Mouse (Mus musculus): Measurements from ENCODE around the gene Ccnb1. TPM values are rescaled to one million over a fixed set of nuclear protein-coding genes. Genes with fewer than 3 reads are reported as not detected.

Gene Ccnb1
- 48.4 and 102 TPM in 2 replicates for polyA plus RNA-seq (2012; rRNA removed)

GRCm38 (mm10) chr13:100786414-100786867 is at the start of gene Ccnb1:
Gene Ccnb1 (minus strand): TSS chr13:100786570.
- TF ChIP-seq CTCF (IDR thresholded peaks at IDR 0.05; ENCODE audit: borderline replicate concordance, extremely low read depth, insufficient read depth, insufficient read length) (no peak), POLR2A (IDR thresholded peaks at IDR 0.05; ENCODE audit: borderline replicate concordance, extremely low read depth, insufficient read depth, insufficient read length, poor library complexity, severe bottlenecking) (peak; percentile 56; the same call in 1 of the 2 replicates)
- DNase-seq (ENCODE audit: low read depth) = peak; percentile 98

- no peak for DNase-seq (ENCODE audit: low read depth)
- no peak for TF ChIP-seq POLR2A (IDR thresholded peaks at IDR 0.05; ENCODE audit: borderline replicate concordance, extremely low read depth, insufficient read depth, insufficient read length, poor library complexity, severe bottlenecking)
- TF ChIP-seq CTCF (IDR thresholded peaks at IDR 0.05; ENCODE audit: borderline replicate concordance, extremely low read depth, insufficient read depth, insufficient read length) = no peak
Measured at GRCm38 (mm10) chr13:100834777-100835176, 48.4 kb upstream of the Ccnb1 start.

GRCm38 (mm10) chr13:100833640-100834002 is 47.3 kb upstream of the Ccnb1 start:
- TF ChIP-seq POLR2A (IDR thresholded peaks at IDR 0.05; ENCODE audit: borderline replicate concordance, extremely low read depth, insufficient read depth, insufficient read length, poor library complexity, severe bottlenecking) = no peak
- TF ChIP-seq CTCF (IDR thresholded peaks at IDR 0.05; ENCODE audit: borderline replicate concordance, extremely low read depth, insufficient read depth, insufficient read length) = no peak
- no peak for DNase-seq (ENCODE audit: low read depth)

GRCm38 (mm10) chr13:100832741-100833639 is 46.6 kb upstream of the Ccnb1 start, which contains the start of gene Slc30a5:
Gene Slc30a5 (minus strand): TSS chr13:100833427.
- TF ChIP-seq CTCF (IDR thresholded peaks at IDR 0.05; ENCODE audit: borderline replicate concordance, extremely low read depth, insufficient read depth, insufficient read length) (peak; percentile 83), POLR2A (IDR thresholded peaks at IDR 0.05; ENCODE audit: borderline replicate concordance, extremely low read depth, insufficient read depth, insufficient read length, poor library complexity, severe bottlenecking) (peak; percentile 91)
- DNase-seq (ENCODE audit: low read depth) = peak; percentile 100

GRCm38 (mm10) chr13:100832188-100832587 is 45.8 kb upstream of the Ccnb1 start:
- DNase-seq (ENCODE audit: low read depth) = no peak
- TF ChIP-seq POLR2A (IDR thresholded peaks at IDR 0.05; ENCODE audit: borderline replicate concordance, extremely low read depth, insufficient read depth, insufficient read length, poor library complexity, severe bottlenecking) (no peak), CTCF (IDR thresholded peaks at IDR 0.05; ENCODE audit: borderline replicate concordance, extremely low read depth, insufficient read depth, insufficient read length) (no peak)

- no peak for TF ChIP-seq POLR2A (IDR thresholded peaks at IDR 0.05; ENCODE audit: borderline replicate concordance, extremely low read depth, insufficient read depth, insufficient read length, poor library complexity, severe bottlenecking)
- TF ChIP-seq CTCF (IDR thresholded peaks at IDR 0.05; ENCODE audit: borderline replicate concordance, extremely low read depth, insufficient read depth, insufficient read length) = no peak
- DNase-seq (ENCODE audit: low read depth) = no peak
Measured at GRCm38 (mm10) chr13:100831123-100831522, 44.8 kb upstream of the Ccnb1 start.

GRCm38 (mm10) chr13:100825627-100826410 is 39.4 kb upstream of the Ccnb1 start:
- TF ChIP-seq POLR2A (IDR thresholded peaks at IDR 0.05; ENCODE audit: borderline replicate concordance, extremely low read depth, insufficient read depth, insufficient read length, poor library complexity, severe bottlenecking) (no peak), CTCF (IDR thresholded peaks at IDR 0.05; ENCODE audit: borderline replicate concordance, extremely low read depth, insufficient read depth, insufficient read length) (no peak)
- no peak for DNase-seq (ENCODE audit: low read depth)

GRCm38 (mm10) chr13:100824916-100825315 is 38.5 kb upstream of the Ccnb1 start:
- no peak for DNase-seq (ENCODE audit: low read depth)
- no peak for TF ChIP-seq POLR2A (IDR thresholded peaks at IDR 0.05; ENCODE audit: borderline replicate concordance, extremely low read depth, insufficient read depth, insufficient read length, poor library complexity, severe bottlenecking)
- no peak for TF ChIP-seq CTCF (IDR thresholded peaks at IDR 0.05; ENCODE audit: borderline replicate concordance, extremely low read depth, insufficient read depth, insufficient read length)

- no peak for TF ChIP-seq POLR2A (IDR thresholded peaks at IDR 0.05; ENCODE audit: borderline replicate concordance, extremely low read depth, insufficient read depth, insufficient read length, poor library complexity, severe bottlenecking)
- TF ChIP-seq CTCF (IDR thresholded peaks at IDR 0.05; ENCODE audit: borderline replicate concordance, extremely low read depth, insufficient read depth, insufficient read length) = no peak
- DNase-seq (ENCODE audit: low read depth) = no peak
Measured at GRCm38 (mm10) chr13:100824306-100824705, 37.9 kb upstream of the Ccnb1 start.

- DNase-seq (ENCODE audit: low read depth) = no peak
- TF ChIP-seq CTCF (IDR thresholded peaks at IDR 0.05; ENCODE audit: borderline replicate concordance, extremely low read depth, insufficient read depth, insufficient read length) = no peak
- no peak for TF ChIP-seq POLR2A (IDR thresholded peaks at IDR 0.05; ENCODE audit: borderline replicate concordance, extremely low read depth, insufficient read depth, insufficient read length, poor library complexity, severe bottlenecking)
Measured at GRCm38 (mm10) chr13:100823863-100824262, 37.5 kb upstream of the Ccnb1 start.

- no peak for DNase-seq (ENCODE audit: low read depth)
- TF ChIP-seq POLR2A (IDR thresholded peaks at IDR 0.05; ENCODE audit: borderline replicate concordance, extremely low read depth, insufficient read depth, insufficient read length, poor library complexity, severe bottlenecking) (no peak), CTCF (IDR thresholded peaks at IDR 0.05; ENCODE audit: borderline replicate concordance, extremely low read depth, insufficient read depth, insufficient read length) (no peak)
Measured at GRCm38 (mm10) chr13:100814451-100814850, 28.1 kb upstream of the Ccnb1 start.

All from brain, embryonic 14.5 days (tissue).